Mouse (Mus musculus) olfactory bulb, adult 2 months (tissue): ENCODE results near the gene Ttc33. TPM values are rescaled to one million over a fixed set of nuclear protein-coding genes. Genes with fewer than 3 reads are reported as not detected.

ENCODE experiments used
- H3K27ac ChIP-seq: fragments of 200-500 bp; 2 replicates; pipeline ENCODE4 v1.5.1; 2012; ENCODE audit warnings: low read depth, low read length; ENCODE audit not compliant: insufficient read depth
- H3K4me1 ChIP-seq: fragments of 200-500 bp; 2 replicates; pipeline ENCODE4 v1.6.1; 2012; ENCODE audit warnings: low read length; ENCODE audit not compliant: control insufficient read depth, insufficient read depth
- H3K4me3 ChIP-seq: fragments of 200-500 bp; 2 replicates; pipeline ENCODE4 v1.5.1; 2012; ENCODE audit warnings: mild to moderate bottlenecking, low read depth, low read length, moderate library complexity; ENCODE audit not compliant: insufficient read depth
- CTCF ChIP-seq: fragments of 200-500 bp; IDR thresholded peaks from 2 replicates; pipeline ENCODE4 v1.5.1; 2012; ENCODE audit warnings: low read depth, mild to moderate bottlenecking, low read length, moderate library complexity; ENCODE audit not compliant: insufficient read depth
- POLR2A ChIP-seq: fragments of 200-500 bp; IDR thresholded peaks from 2 replicates; pipeline ENCODE4 v1.6.1; 2012; ENCODE audit warnings: mild to moderate bottlenecking, low read depth, low read length, moderate library complexity; ENCODE audit not compliant: insufficient read depth
- WGBS: fragments of 180-500 bp; shearing (Covaris S2); methylation state at CpG from one replicate; pipeline ENCODE4 v1.1.7; 2018; 5-methylcytosine and 5-hydroxymethylcytosine counted together
- polyA plus RNA-seq: library from polyadenylated mRNA; stranded (reverse); fragments of >200 nt; gene quantifications from 2 replicates; pipeline ENCODE4 v1.2.4, GENCODE M21; 2012; ENCODE audit warnings: low replicate concordance; ENCODE audit not compliant: missing spikeins, insufficient read depth, insufficient read length

The Ttc33 gene
- not detected in 2 replicates for polyA plus RNA-seq

- TF ChIP-seq CTCF (no peak), POLR2A (no peak)
Measured at GRCm38 (mm10) chr15:5185366-5186292, at the start of gene Ttc33. Gene Ttc33, plus strand, starts transcription at chr15:5185525.

GRCm38 (mm10) chr15:5138021-5138856 is 47.1 kb upstream of the Ttc33 start:
- no peak overlapping the region for H3K4me3 ChIP-seq
- TF ChIP-seq CTCF (no peak), POLR2A (no peak)
- no peak overlapping the region for H3K27ac ChIP-seq
- H3K4me1 ChIP-seq, result no peaks in the 10 kb centered on the region
- WGBS, result 43% methylated on average over 9 of the region's 9 CpGs

More at GRCm38 (mm10) chr15:5185366-5186292, at the start of gene Ttc33:
- Histone ChIP-seq H3K4me3 (peak within 1 kb of the TSS; percentile 89), H3K27ac (peak within 1 kb of the TSS; percentile 78), H3K4me1 (peaks cover 4% of the 10 kb centered on the region; the same call in 1 of the 2 replicates)
- WGBS, result under 1% methylated on average over 55 of the region's 55 CpGs

GRCm38 (mm10) chr15:5139366-5139765 is 46.0 kb upstream of the Ttc33 start:
- Histone ChIP-seq H3K4me3 (no peak overlapping the region), H3K27ac (no peak overlapping the region), H3K4me1 (no peaks in the 10 kb centered on the region)
- WGBS, result 93% methylated on average over 2 of the region's 2 CpGs
- TF ChIP-seq POLR2A (no peak), CTCF (no peak)

GRCm38 (mm10) chr15:5139863-5140262 is 45.5 kb upstream of the Ttc33 start:
- Histone ChIP-seq H3K27ac (no peak overlapping the region), H3K4me3 (no peak overlapping the region), H3K4me1 (peaks cover under 1% of the 10 kb centered on the region; the same call in 1 of the 2 replicates)
- TF ChIP-seq POLR2A, result no peak
- TF ChIP-seq CTCF, result no peak
- 95% methylated on average over 7 of the region's 7 CpGs for WGBS

GRCm38 (mm10) chr15:5140357-5140756 is 45.0 kb upstream of the Ttc33 start:
- Histone ChIP-seq H3K27ac (no peak overlapping the region), H3K4me3 (no peak overlapping the region), H3K4me1 (peaks cover 3% of the 10 kb centered on the region)
- no peak for TF ChIP-seq CTCF

GRCm38 (mm10) chr15:5142047-5142446 is 43.3 kb upstream of the Ttc33 start:
- 75% methylated on average over 5 of the region's 5 CpGs for WGBS
- Histone ChIP-seq H3K27ac (no peak overlapping the region), H3K4me3 (no peak overlapping the region), H3K4me1 (peaks cover 5% of the 10 kb centered on the region)
- TF ChIP-seq CTCF, result no peak
- no peak for TF ChIP-seq POLR2A

- WGBS, result 67% methylated on average over 5 of the region's 5 CpGs
- Histone ChIP-seq H3K4me1 (peaks cover 5% of the 10 kb centered on the region), H3K4me3 (no peak overlapping the region), H3K27ac (no peak overlapping the region)
- TF ChIP-seq CTCF (no peak), POLR2A (no peak)
Measured at GRCm38 (mm10) chr15:5142714-5143113, 42.6 kb upstream of the Ttc33 start.

- peak; percentile 32; the same call in 1 of the 2 replicates for TF ChIP-seq POLR2A
- TF ChIP-seq CTCF, result peak; percentile 49; the same call in 1 of the 2 replicates
- peaks cover 5% of the 10 kb centered on the region for H3K4me1 ChIP-seq
- WGBS, result under 1% methylated on average over 62 of the region's 80 CpGs
- peak within 1 kb of the TSS; percentile 89 for H3K4me3 ChIP-seq
- H3K27ac ChIP-seq, result peak within 1 kb of the TSS; percentile 66
Measured at GRCm38 (mm10) chr15:5143361-5144020, 41.8 kb upstream of the Ttc33 start, which contains the start of gene Prkaa1. Gene Prkaa1, plus strand, starts transcription at chr15:5143861.
